Mouse (Mus musculus): Measurements from ENCODE around the gene Vps13d. TPM values are rescaled to one million over a fixed set of nuclear protein-coding genes. Genes with fewer than 3 reads are reported as not detected.

The Vps13d gene
- 46.2 TPM for polyA plus RNA-seq (2015; fragmentation: Illumina TruSeq; extraction: RNeasy Lipid Tissue Mini Kit (QIAGEN cat#74804); ENCODE audit: low read depth, low replicate concordance)

DNA sequence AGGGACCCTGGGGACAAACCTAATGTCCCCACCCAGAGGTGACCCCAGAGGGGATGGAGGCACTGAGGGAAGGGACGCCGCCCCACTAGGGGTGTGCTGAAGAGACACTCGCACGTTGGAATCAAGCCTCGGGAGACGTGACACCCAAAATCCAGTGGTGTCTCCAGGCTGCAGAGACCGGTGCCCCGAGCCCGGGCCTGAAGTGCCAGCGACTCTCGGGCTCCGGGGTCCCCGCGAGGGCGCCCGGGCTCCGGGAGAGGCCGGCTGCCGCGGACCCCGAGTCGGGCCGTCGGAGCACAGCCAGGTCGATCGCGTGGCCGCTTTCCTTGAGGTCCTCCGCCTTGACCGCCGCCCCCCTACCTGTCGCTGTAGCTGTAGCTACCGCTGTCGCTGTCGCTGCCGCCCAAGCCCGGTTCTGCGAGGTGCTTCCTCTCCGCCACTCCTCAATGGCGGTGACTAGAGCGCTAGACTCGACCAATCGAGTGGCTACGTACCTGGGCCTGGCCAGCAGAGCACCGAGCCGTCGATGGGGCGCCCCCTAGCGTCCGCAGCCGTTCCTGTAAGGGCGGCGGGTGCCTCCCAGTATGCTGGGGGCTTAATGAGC lies at the start of gene Vps13d:
Vps13d (minus strand) TSS at position 447 of the 604 bp plus-strand sequence.

Other genes starting within 250 kb of the Vps13d start
- 2.3 TPM for gene Tnfrsf1b, start 51.9 kb upstream of the Vps13d start, polyA plus RNA-seq (2015; fragmentation: Illumina TruSeq; extraction: RNeasy Lipid Tissue Mini Kit (QIAGEN cat#74804); ENCODE audit: low read depth, low replicate concordance)
- 0.65 TPM for gene Tnfrsf8, start 120.2 kb upstream of the Vps13d start, polyA plus RNA-seq (2015; fragmentation: Illumina TruSeq; extraction: RNeasy Lipid Tissue Mini Kit (QIAGEN cat#74804); ENCODE audit: low read depth, low replicate concordance)

All from brain, adult 10 weeks (tissue).